Mouse (Mus musculus): ENCODE data around the gene Fam166a. TPM values are rescaled to one million over a fixed set of nuclear protein-coding genes. Genes with fewer than 3 reads are reported as not detected.
A peak's percentile ranks its signal among the peaks of the same experiment; 100 is the strongest.

Fam166a gene
- polyA plus RNA-seq, 1 experiment from 2014 or later: 1.1 TPM

DNA sequence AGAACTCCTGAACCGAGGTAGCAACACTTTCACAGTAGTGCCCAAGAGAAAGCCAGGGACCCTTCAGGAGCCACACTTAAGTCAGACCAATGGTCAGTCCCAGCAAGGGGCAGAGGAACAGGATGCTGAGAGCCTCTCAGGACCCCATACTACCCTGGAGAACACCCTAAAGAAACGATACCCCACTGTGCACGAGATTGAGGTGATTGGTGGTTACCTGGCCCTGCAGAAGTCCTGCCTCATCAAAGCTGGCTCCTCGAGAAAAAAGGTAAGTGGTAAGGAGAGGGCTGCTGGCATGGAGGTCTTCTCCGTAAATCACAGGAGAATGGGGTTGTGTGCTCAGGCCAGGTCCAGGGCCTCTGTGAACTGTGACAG is 45.7 kb downstream of the Fam166a start:
- peak overlapping the region; percentile 99 for H3K4me2 ChIP-seq (ENCODE audit: low read length)
- no peaks in the 10 kb centered on the region for H3K9me3 ChIP-seq (replicated peaks; ENCODE audit: control insufficient read depth, low read length)
- H3K36me3 ChIP-seq (ENCODE audit: control insufficient read depth, insufficient read depth, low read length): peaks cover 8% of the 10 kb centered on the region
- whole genome bisulfite sequencing: 72% methylated on average over 5 of the region's 5 CpGs
- no peak overlapping the region for H3K4me3 ChIP-seq (ENCODE audit: low read depth, low read length)
- no peak overlapping the region for H3K9ac ChIP-seq (ENCODE audit: low read length)
- no peak overlapping the region for H3K27ac ChIP-seq (ENCODE audit: low read depth, low read length)
- H3K27me3 ChIP-seq (replicated peaks; ENCODE audit: control insufficient read depth, insufficient read depth, low read length): peaks cover 13% of the 10 kb centered on the region
- ATAC-seq: no peak
- peaks cover 41% of the 10 kb centered on the region for H3K4me1 ChIP-seq (ENCODE audit: control insufficient read depth, insufficient read depth, low read length)
- DNase-seq (ENCODE audit: low spot score): no peak

DNA sequence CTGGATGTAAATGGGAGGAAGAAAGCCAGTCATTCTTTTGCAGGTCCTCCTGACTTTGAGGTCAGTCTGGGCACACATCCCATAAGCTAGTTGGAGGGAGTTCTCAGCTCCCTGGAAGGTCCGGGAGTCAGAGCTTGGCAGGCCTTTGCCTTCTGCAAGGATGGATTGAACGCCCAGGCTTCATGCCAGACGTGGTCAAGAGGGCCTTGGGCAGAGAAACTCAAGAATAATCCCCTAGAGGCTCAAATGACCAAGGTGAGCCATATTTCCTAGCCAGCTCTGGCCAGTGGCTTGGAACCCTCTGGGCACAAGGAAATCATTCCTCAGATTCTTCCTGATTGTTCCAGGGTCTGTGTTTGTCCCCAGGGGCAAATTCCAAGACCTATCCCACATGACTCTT is 46.3 kb downstream of the Fam166a start:
- ATAC-seq (no peak), DNase-seq (ENCODE audit: low spot score) (no peak)
- Histone ChIP-seq H3K4me3 (ENCODE audit: low read depth, low read length) (no peak overlapping the region), H3K36me3 (ENCODE audit: control insufficient read depth, insufficient read depth, low read length) (peaks cover 14% of the 10 kb centered on the region), H3K9me3 (replicated peaks; ENCODE audit: control insufficient read depth, low read length) (no peaks in the 10 kb centered on the region), H3K27ac (ENCODE audit: low read depth, low read length) (no peak overlapping the region), H3K4me2 (ENCODE audit: low read length) (peak overlapping the region; percentile 99; the same call in 1 of the 2 replicates), H3K27me3 (replicated peaks; ENCODE audit: control insufficient read depth, insufficient read depth, low read length) (peaks cover 13% of the 10 kb centered on the region), H3K4me1 (ENCODE audit: control insufficient read depth, insufficient read depth, low read length) (peaks cover 41% of the 10 kb centered on the region), H3K9ac (ENCODE audit: low read length) (peak overlapping the region; percentile 25; the same call in 1 of the 2 replicates)
- WGBS: 73% methylated on average over 3 of the region's 3 CpGs

- H3K27me3 ChIP-seq (replicated peaks; ENCODE audit: control insufficient read depth, insufficient read depth, low read length): peaks cover 13% of the 10 kb centered on the region
- DNase-seq (ENCODE audit: low spot score): no peak
- ATAC-seq: no peak
- H3K9me3 ChIP-seq (replicated peaks; ENCODE audit: control insufficient read depth, low read length): no peaks in the 10 kb centered on the region
- peaks cover 42% of the 10 kb centered on the region for H3K4me1 ChIP-seq (ENCODE audit: control insufficient read depth, insufficient read depth, low read length)
- H3K9ac ChIP-seq (ENCODE audit: low read length): peak overlapping the region; percentile 41
- H3K4me3 ChIP-seq (ENCODE audit: low read depth, low read length): no peak overlapping the region
- H3K36me3 ChIP-seq (ENCODE audit: control insufficient read depth, insufficient read depth, low read length): peaks cover 26% of the 10 kb centered on the region
- H3K27ac ChIP-seq (ENCODE audit: low read depth, low read length): no peak overlapping the region
- H3K4me2 ChIP-seq (ENCODE audit: low read length): peak overlapping the region; percentile 19; the same call in 1 of the 2 replicates
- 72% methylated on average over 6 of the region's 6 CpGs for WGBS
These were observed 47.5 kb downstream of the Fam166a start for GRCm38 (mm10) chr2:25265897-25266656.

DNA sequence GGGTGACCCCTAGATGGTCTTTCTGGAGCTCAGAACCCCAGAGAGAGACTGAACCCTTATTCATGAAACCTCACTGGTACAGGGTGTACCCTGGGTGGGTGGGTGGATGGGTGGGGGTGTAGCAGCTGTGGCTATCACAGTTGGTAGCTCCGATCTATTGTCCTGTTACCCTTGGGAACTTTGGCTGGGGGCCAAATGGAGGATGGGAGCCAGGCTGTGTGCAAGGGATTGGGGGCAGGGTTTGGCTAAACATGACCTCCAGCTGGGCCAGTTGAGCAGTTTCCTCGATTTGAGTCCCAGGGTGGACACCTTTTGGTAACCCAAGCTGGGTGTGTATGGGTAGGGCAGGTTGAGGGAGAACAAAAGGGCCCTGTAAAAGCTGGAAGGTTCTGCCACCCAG is 48.2 kb downstream of the Fam166a start:
- Histone ChIP-seq H3K9ac (ENCODE audit: low read length) (peak overlapping the region; percentile 41; the same call in 1 of the 2 replicates), H3K4me3 (ENCODE audit: low read depth, low read length) (no peak overlapping the region), H3K9me3 (replicated peaks; ENCODE audit: control insufficient read depth, low read length) (no peaks in the 10 kb centered on the region), H3K27me3 (replicated peaks; ENCODE audit: control insufficient read depth, insufficient read depth, low read length) (peaks cover 13% of the 10 kb centered on the region), H3K27ac (ENCODE audit: low read depth, low read length) (peak overlapping the region; percentile 5; the same call in 1 of the 2 replicates), H3K4me2 (ENCODE audit: low read length) (peak overlapping the region; percentile 19; the same call in 1 of the 2 replicates), H3K36me3 (ENCODE audit: control insufficient read depth, insufficient read depth, low read length) (peaks cover 27% of the 10 kb centered on the region), H3K4me1 (ENCODE audit: control insufficient read depth, insufficient read depth, low read length) (peaks cover 49% of the 10 kb centered on the region)
- ATAC-seq (no peak), DNase-seq (ENCODE audit: low spot score) (no peak)
- 28% methylated on average over 2 of the region's 2 CpGs for WGBS

DNA sequence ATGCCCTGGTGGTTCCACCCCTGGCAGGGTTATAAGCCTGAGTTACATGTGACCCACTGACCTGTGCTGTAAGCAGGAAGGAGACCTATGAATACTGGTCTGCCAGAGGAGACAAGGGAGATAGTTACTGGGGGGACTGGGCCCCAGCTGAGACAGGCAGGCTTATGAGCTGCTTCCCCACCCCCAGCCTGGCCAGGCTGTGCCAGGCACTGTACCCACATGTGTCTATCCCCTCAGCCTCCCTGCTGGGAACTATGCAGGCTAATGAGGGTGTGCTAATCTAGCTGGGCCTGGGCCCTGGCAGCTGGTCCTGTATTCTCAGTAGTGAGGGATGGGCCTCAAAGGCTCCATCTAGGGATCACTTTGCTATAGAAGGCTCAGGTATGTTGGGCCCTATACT is 48.7 kb downstream of the Fam166a start:
- 0 out of 2 replicates have a peak overlapping the region, but pooled peaks have one; percentile 9 for H3K9ac ChIP-seq (ENCODE audit: low read length)
- H3K4me1 ChIP-seq (ENCODE audit: control insufficient read depth, insufficient read depth, low read length): peaks cover 46% of the 10 kb centered on the region
- peak overlapping the region; percentile 5; the same call in 1 of the 2 replicates for H3K27ac ChIP-seq (ENCODE audit: low read depth, low read length)
- DNase-seq (ENCODE audit: low spot score) (peak; percentile 50), ATAC-seq (no peak)
- peaks cover 27% of the 10 kb centered on the region for H3K36me3 ChIP-seq (ENCODE audit: control insufficient read depth, insufficient read depth, low read length)
- no peak overlapping the region for H3K4me3 ChIP-seq (ENCODE audit: low read depth, low read length)
- H3K27me3 ChIP-seq (replicated peaks; ENCODE audit: control insufficient read depth, insufficient read depth, low read length): peaks cover 13% of the 10 kb centered on the region
- peak overlapping the region; percentile 19; the same call in 1 of the 2 replicates for H3K4me2 ChIP-seq (ENCODE audit: low read length)
- H3K9me3 ChIP-seq (replicated peaks; ENCODE audit: control insufficient read depth, low read length): no peaks in the 10 kb centered on the region

- H3K4me2 ChIP-seq (ENCODE audit: low read length): no peak overlapping the region
- H3K9me3 ChIP-seq (replicated peaks; ENCODE audit: control insufficient read depth, low read length): no peaks in the 10 kb centered on the region
- peaks cover 27% of the 10 kb centered on the region for H3K36me3 ChIP-seq (ENCODE audit: control insufficient read depth, insufficient read depth, low read length)
- H3K4me3 ChIP-seq (ENCODE audit: low read depth, low read length): no peak overlapping the region
- peaks cover 13% of the 10 kb centered on the region for H3K27me3 ChIP-seq (replicated peaks; ENCODE audit: control insufficient read depth, insufficient read depth, low read length)
- DNase-seq (ENCODE audit: low spot score): no peak
- ATAC-seq: no peak
- no peak overlapping the region for H3K9ac ChIP-seq (ENCODE audit: low read length)
- peaks cover 46% of the 10 kb centered on the region for H3K4me1 ChIP-seq (ENCODE audit: control insufficient read depth, insufficient read depth, low read length)
- WGBS: 78% methylated on average over 4 of the region's 4 CpGs
- no peak overlapping the region for H3K27ac ChIP-seq (ENCODE audit: low read depth, low read length)
These were observed 49.3 kb downstream of the Fam166a start for GRCm38 (mm10) chr2:25267746-25268309.

Other genes with a start within 250 kb of the Fam166a start
- 178 and 193 TPM in 2 replicates for gene Mrpl41, start 243.6 kb upstream of the Fam166a start, polyA plus RNA-seq (2014; fragmentation: Nextera tagmentation; extraction: Ambion mirVana)
- 2.8 and 4.1 TPM in 2 replicates for gene Pnpla7, start 242.7 kb upstream of the Fam166a start, polyA plus RNA-seq (2014; fragmentation: Nextera tagmentation; extraction: Ambion mirVana)
- 96.1 and 123 TPM in 2 replicates for gene Nsmf, start 164.4 kb upstream of the Fam166a start, polyA plus RNA-seq (2014; fragmentation: Nextera tagmentation; extraction: Ambion mirVana)
- not detected in 2 replicates for gene Entpd8, start 138.4 kb upstream of the Fam166a start, polyA plus RNA-seq (2014; fragmentation: Nextera tagmentation; extraction: Ambion mirVana)
- not detected in 2 replicates for gene Noxa1, start 123.6 kb upstream of the Fam166a start, polyA plus RNA-seq (2014; fragmentation: Nextera tagmentation; extraction: Ambion mirVana)
- 18.6 and 22.1 TPM in 2 replicates for gene Nrarp, start 38.0 kb upstream of the Fam166a start, polyA plus RNA-seq (2014; fragmentation: Nextera tagmentation; extraction: Ambion mirVana)
- gene Tor4a, start 21.9 kb upstream of the Fam166a start, polyA plus RNA-seq (2014; fragmentation: Nextera tagmentation; extraction: Ambion mirVana): 0.97 and 1.9 TPM in 2 replicates
- gene Nelfb, start 7.3 kb upstream of the Fam166a start, polyA plus RNA-seq (2014; fragmentation: Nextera tagmentation; extraction: Ambion mirVana): 68.8 and 73.5 TPM in 2 replicates
- gene Stpg3, start 4.1 kb upstream of the Fam166a start, polyA plus RNA-seq (2014; fragmentation: Nextera tagmentation; extraction: Ambion mirVana): not detected in 2 replicates
- 392 and 409 TPM in 2 replicates for gene Tubb4b, start 6.0 kb downstream of the Fam166a start, polyA plus RNA-seq (2014; fragmentation: Nextera tagmentation; extraction: Ambion mirVana)
- 0.10 TPM in 1 of 2 replicates, not detected in the other for gene Slc34a3, start 15.6 kb downstream of the Fam166a start, polyA plus RNA-seq (2014; fragmentation: Nextera tagmentation; extraction: Ambion mirVana)
- not detected in 2 replicates for gene Rnf224, start 18.0 kb downstream of the Fam166a start, polyA plus RNA-seq (2014; fragmentation: Nextera tagmentation; extraction: Ambion mirVana)
- gene Rnf208, start 23.5 kb downstream of the Fam166a start, polyA plus RNA-seq (2014; fragmentation: Nextera tagmentation; extraction: Ambion mirVana): 67.4 and 98.5 TPM in 2 replicates
- gene Cysrt1, start 23.7 kb downstream of the Fam166a start, polyA plus RNA-seq (2014; fragmentation: Nextera tagmentation; extraction: Ambion mirVana): not detected in 2 replicates
- 4.7 and 6.0 TPM in 2 replicates for gene AL732309.1, start 28.1 kb downstream of the Fam166a start, polyA plus RNA-seq (2014; fragmentation: Nextera tagmentation; extraction: Ambion mirVana)
- 14.7 and 17.4 TPM in 2 replicates for gene Tmem203, start 36.7 kb downstream of the Fam166a start, polyA plus RNA-seq (2014; fragmentation: Nextera tagmentation; extraction: Ambion mirVana)
- 6.6 and 9.9 TPM in 2 replicates for gene Tprn, start 43.9 kb downstream of the Fam166a start, polyA plus RNA-seq (2014; fragmentation: Nextera tagmentation; extraction: Ambion mirVana)
- gene Ssna1, start 53.7 kb downstream of the Fam166a start, polyA plus RNA-seq (2014; fragmentation: Nextera tagmentation; extraction: Ambion mirVana): 258 and 281 TPM in 2 replicates
- gene Anapc2, start 53.7 kb downstream of the Fam166a start, polyA plus RNA-seq (2014; fragmentation: Nextera tagmentation; extraction: Ambion mirVana): 105 and 123 TPM in 2 replicates
- gene Tmem210, start 69.4 kb downstream of the Fam166a start, polyA plus RNA-seq (2014; fragmentation: Nextera tagmentation; extraction: Ambion mirVana): not detected in 2 replicates
- 0.25 TPM in 1 of 2 replicates, not detected in the other for gene Lrrc26, start 71.2 kb downstream of the Fam166a start, polyA plus RNA-seq (2014; fragmentation: Nextera tagmentation; extraction: Ambion mirVana)
- 17.0 and 21.1 TPM in 2 replicates for gene Grin1, start 100.4 kb downstream of the Fam166a start, polyA plus RNA-seq (2014; fragmentation: Nextera tagmentation; extraction: Ambion mirVana)
- gene Man1b1, start 113.6 kb downstream of the Fam166a start, polyA plus RNA-seq (2014; fragmentation: Nextera tagmentation; extraction: Ambion mirVana): 69.5 and 87.7 TPM in 2 replicates
- gene Dpp7, start 137.6 kb downstream of the Fam166a start, polyA plus RNA-seq (2014; fragmentation: Nextera tagmentation; extraction: Ambion mirVana): 21.3 and 21.4 TPM in 2 replicates
- 5.8 and 7.8 TPM in 2 replicates for gene Uap1l1, start 146.9 kb downstream of the Fam166a start, polyA plus RNA-seq (2014; fragmentation: Nextera tagmentation; extraction: Ambion mirVana)
- 27.8 and 28.9 TPM in 2 replicates for gene Sapcd2, start 153.6 kb downstream of the Fam166a start, polyA plus RNA-seq (2014; fragmentation: Nextera tagmentation; extraction: Ambion mirVana)
- 1.9 and 2.5 TPM in 2 replicates for gene Entpd2, start 177.1 kb downstream of the Fam166a start, polyA plus RNA-seq (2014; fragmentation: Nextera tagmentation; extraction: Ambion mirVana)
- gene Npdc1, start 180.6 kb downstream of the Fam166a start, polyA plus RNA-seq (2014; fragmentation: Nextera tagmentation; extraction: Ambion mirVana): 263 and 331 TPM in 2 replicates
- gene Fut7, start 204.5 kb downstream of the Fam166a start, polyA plus RNA-seq (2014; fragmentation: Nextera tagmentation; extraction: Ambion mirVana): 0.21 TPM in 1 of 2 replicates, not detected in the other
- gene Abca2, start 210.0 kb downstream of the Fam166a start, polyA plus RNA-seq (2014; fragmentation: Nextera tagmentation; extraction: Ambion mirVana): 6.7 and 11.9 TPM in 2 replicates
- 1.1 and 2.2 TPM in 2 replicates for gene Clic3, start 238.1 kb downstream of the Fam166a start, polyA plus RNA-seq (2014; fragmentation: Nextera tagmentation; extraction: Ambion mirVana)
- 93.2 and 101 TPM in 2 replicates for gene Paxx, start 242.3 kb downstream of the Fam166a start, polyA plus RNA-seq (2014; fragmentation: Nextera tagmentation; extraction: Ambion mirVana)

Data from forebrain, embryonic 14.5 days (tissue).